Mouse (Mus musculus) neural tube, embryonic 15.5 days (tissue): ENCODE measurements around the gene Tbc1d16. TPM values are rescaled to one million over a fixed set of nuclear protein-coding genes. Genes with fewer than 3 reads are reported as not detected.

Experiments
- ATAC-seq: fragments of 200-750 bp; cut with Nextera tagmentation; 2 replicates; pipeline ENCODE4 v1.8.0; 2017; ENCODE audit warnings: mild to moderate bottlenecking, moderate TSS enrichment, moderate library complexity; ENCODE audit not compliant: low FRiP score
- H3K27ac ChIP-seq: fragments of 300-500 bp; sonication (generic); replicated peaks from 2 replicates; pipeline ENCODE4 v1.5.1; 2015; ENCODE audit warnings: mild to moderate bottlenecking, inconsistent platforms
- H3K27me3 ChIP-seq: fragments of 300-500 bp; sonication (generic); replicated peaks from 2 replicates; pipeline ENCODE4 v1.6.1; 2015; ENCODE audit warnings: inconsistent platforms
- H3K36me3 ChIP-seq: fragments of 300-500 bp; sonication (generic); 2 replicates; pipeline ENCODE4 v1.6.1; 2015; ENCODE audit warnings: inconsistent platforms
- H3K4me1 ChIP-seq: fragments of 300-500 bp; sonication (generic); 2 replicates; pipeline ENCODE4 v1.6.1; 2015; ENCODE audit warnings: inconsistent platforms
- H3K4me2 ChIP-seq: fragments of 300-500 bp; sonication (generic); 2 replicates; pipeline ENCODE4 v1.6.1; 2015; ENCODE audit warnings: inconsistent platforms, mild to moderate bottlenecking, moderate library complexity
- H3K4me3 ChIP-seq: fragments of 300-500 bp; sonication (generic); replicated peaks from 2 replicates; pipeline ENCODE4 v1.5.1; 2015; ENCODE audit warnings: mild to moderate bottlenecking, inconsistent platforms
- H3K9ac ChIP-seq: fragments of 300-500 bp; sonication (generic); replicated peaks from 2 replicates; pipeline ENCODE4 v1.6.1; 2015; ENCODE audit warnings: mild to moderate bottlenecking, inconsistent platforms
- H3K9me3 ChIP-seq: fragments of 300-500 bp; sonication (generic); replicated peaks from 2 replicates; pipeline ENCODE4 v1.6.1; 2016; ENCODE audit warnings: inconsistent platforms
- WGBS: fragments of 180-500 bp; shearing (Covaris S2); methylation state at CpG from one replicate; pipeline ENCODE4 v1.1.7; 2015; ENCODE audit warnings: mixed read lengths; 5-methylcytosine and 5-hydroxymethylcytosine counted together
- polyA plus RNA-seq: library from polyadenylated mRNA; unstranded; fragments of >200 nt; fragmentation: Nextera tagmentation; extraction: Ambion mirVana; gene quantifications from 2 replicates; pipeline ENCODE4 v1.2.1, GENCODE M21; 2015

The Tbc1d16 gene
- polyA plus RNA-seq, 1 experiment from 2014 or later: 47.4 TPM

GRCm38 (mm10) chr11:119150442-119150841, 77.9 kb downstream of the Tbc1d16 start:
- H3K27ac ChIP-seq: 0 out of 2 replicates have a peak overlapping the region, but pooled peaks have one; percentile 6
- no peak for ATAC-seq
- H3K4me3 ChIP-seq: no peak overlapping the region
- 56% methylated on average over 10 of the region's 10 CpGs for WGBS
- no peak overlapping the region for H3K9ac ChIP-seq
- H3K4me2 ChIP-seq: no peak overlapping the region
- H3K27me3 ChIP-seq: no peaks in the 10 kb centered on the region
- no peaks in the 10 kb centered on the region for H3K9me3 ChIP-seq
- peaks cover 5% of the 10 kb centered on the region for H3K4me1 ChIP-seq
- peaks cover 65% of the 10 kb centered on the region for H3K36me3 ChIP-seq

- no peak for ATAC-seq
- WGBS: 92% methylated on average over 13 of the region's 13 CpGs
- no peaks in the 10 kb centered on the region for H3K9me3 ChIP-seq
- H3K4me3 ChIP-seq: no peak overlapping the region
- no peak overlapping the region for H3K9ac ChIP-seq
- peaks cover 19% of the 10 kb centered on the region for H3K4me1 ChIP-seq
- H3K4me2 ChIP-seq: no peak overlapping the region
- peaks cover 52% of the 10 kb centered on the region for H3K36me3 ChIP-seq
- H3K27me3 ChIP-seq: no peaks in the 10 kb centered on the region
- H3K27ac ChIP-seq: no peak overlapping the region
These were observed 79.5 kb downstream of the Tbc1d16 start for GRCm38 (mm10) chr11:119148829-119149228.

- Histone ChIP-seq H3K4me1 (peaks cover 19% of the 10 kb centered on the region), H3K27ac (no peak overlapping the region), H3K9ac (no peak overlapping the region), H3K36me3 (peaks cover 38% of the 10 kb centered on the region), H3K4me3 (no peak overlapping the region), H3K9me3 (no peaks in the 10 kb centered on the region), H3K4me2 (no peak overlapping the region), H3K27me3 (no peaks in the 10 kb centered on the region)
- ATAC-seq: no peak
- 85% methylated on average over 8 of the region's 8 CpGs for WGBS
These were observed 81.1 kb downstream of the Tbc1d16 start for GRCm38 (mm10) chr11:119147153-119147552.

GRCm38 (mm10) chr11:119146140-119146539, 82.2 kb downstream of the Tbc1d16 start:
- Histone ChIP-seq H3K27me3 (no peaks in the 10 kb centered on the region), H3K9me3 (no peaks in the 10 kb centered on the region), H3K4me3 (no peak overlapping the region), H3K27ac (no peak overlapping the region), H3K4me2 (no peak overlapping the region), H3K9ac (no peak overlapping the region), H3K4me1 (peaks cover 19% of the 10 kb centered on the region), H3K36me3 (peaks cover 33% of the 10 kb centered on the region)
- ATAC-seq: no peak; the same call in 1 of the 2 replicates
- WGBS: 33% methylated on average over 12 of the region's 12 CpGs

- H3K9ac ChIP-seq: no peak overlapping the region
- no peak for ATAC-seq
- 35% methylated on average over 16 of the region's 16 CpGs for WGBS
These were observed 83.4 kb downstream of the Tbc1d16 start for GRCm38 (mm10) chr11:119144801-119145475.

GRCm38 (mm10) chr11:119143376-119144002, 84.8 kb downstream of the Tbc1d16 start:
- Histone ChIP-seq H3K36me3 (peaks cover 8% of the 10 kb centered on the region), H3K27ac (0 out of 2 replicates have a peak overlapping the region, but pooled peaks have one; percentile 18), H3K4me2 (no peak overlapping the region), H3K9ac (no peak overlapping the region), H3K27me3 (no peaks in the 10 kb centered on the region), H3K4me3 (no peak overlapping the region), H3K9me3 (no peaks in the 10 kb centered on the region), H3K4me1 (peaks cover 22% of the 10 kb centered on the region)
- no peak for ATAC-seq
- 89% methylated on average over 16 of the region's 16 CpGs for WGBS

More at GRCm38 (mm10) chr11:119144801-119145475, 83.4 kb downstream of the Tbc1d16 start:
- Histone ChIP-seq H3K27ac (peak overlapping the region; percentile 67), H3K36me3 (peaks cover 22% of the 10 kb centered on the region), H3K4me1 (peaks cover 17% of the 10 kb centered on the region), H3K27me3 (no peaks in the 10 kb centered on the region), H3K4me3 (no peak overlapping the region), H3K9me3 (no peaks in the 10 kb centered on the region), H3K4me2 (no peak overlapping the region)

GRCm38 (mm10) chr11:119142615-119143014, 85.7 kb downstream of the Tbc1d16 start:
- Histone ChIP-seq H3K4me2 (no peak overlapping the region), H3K4me3 (no peak overlapping the region), H3K4me1 (peaks cover 26% of the 10 kb centered on the region), H3K27ac (no peak overlapping the region), H3K27me3 (no peaks in the 10 kb centered on the region), H3K9ac (no peak overlapping the region), H3K9me3 (no peaks in the 10 kb centered on the region), H3K36me3 (0 out of 2 replicates have a peak, but pooled peaks cover under 1% of the 10 kb centered on the region)
- no peak for ATAC-seq
- 90% methylated on average over 8 of the region's 8 CpGs for WGBS

GRCm38 (mm10) chr11:119139026-119139425, 89.3 kb downstream of the Tbc1d16 start:
- Histone ChIP-seq H3K4me2 (no peak overlapping the region), H3K27me3 (no peaks in the 10 kb centered on the region), H3K27ac (no peak overlapping the region), H3K4me1 (peaks cover 19% of the 10 kb centered on the region), H3K9ac (no peak overlapping the region), H3K4me3 (no peak overlapping the region), H3K36me3 (no peaks in the 10 kb centered on the region), H3K9me3 (no peaks in the 10 kb centered on the region)
- no peak for ATAC-seq
- 83% methylated on average over 6 of the region's 6 CpGs for WGBS

- no peaks in the 10 kb centered on the region for H3K9me3 ChIP-seq
- H3K4me3 ChIP-seq: no peak overlapping the region
- peaks cover 23% of the 10 kb centered on the region for H3K4me1 ChIP-seq
- no peaks in the 10 kb centered on the region for H3K27me3 ChIP-seq
- no peak overlapping the region for H3K4me2 ChIP-seq
- no peak overlapping the region for H3K9ac ChIP-seq
- ATAC-seq: no peak
- no peaks in the 10 kb centered on the region for H3K36me3 ChIP-seq
- H3K27ac ChIP-seq: no peak overlapping the region
- WGBS: 72% methylated on average over 9 of the region's 9 CpGs
These were observed 90.1 kb downstream of the Tbc1d16 start for GRCm38 (mm10) chr11:119138205-119138604.

- peaks cover under 1% of the 10 kb centered on the region; the same call in 1 of the 2 replicates for H3K27me3 ChIP-seq
- no peak overlapping the region for H3K27ac ChIP-seq
- no peaks in the 10 kb centered on the region for H3K36me3 ChIP-seq
- WGBS: 17% methylated on average over 17 of the region's 17 CpGs
- no peak overlapping the region for H3K9ac ChIP-seq
- no peaks in the 10 kb centered on the region for H3K9me3 ChIP-seq
- no peak overlapping the region for H3K4me2 ChIP-seq
- ATAC-seq: no peak
- no peak overlapping the region for H3K4me3 ChIP-seq
- peaks cover 36% of the 10 kb centered on the region for H3K4me1 ChIP-seq
These were observed 93.7 kb downstream of the Tbc1d16 start for GRCm38 (mm10) chr11:119134586-119134985.

GRCm38 (mm10) chr11:119133437-119134221, 94.7 kb downstream of the Tbc1d16 start:
- peaks cover 7% of the 10 kb centered on the region; the same call in 1 of the 2 replicates for H3K27me3 ChIP-seq
- no peak overlapping the region for H3K9ac ChIP-seq
- WGBS: 82% methylated on average over 5 of the region's 5 CpGs
- H3K36me3 ChIP-seq: no peaks in the 10 kb centered on the region
- H3K9me3 ChIP-seq: no peaks in the 10 kb centered on the region
- H3K27ac ChIP-seq: no peak overlapping the region
- no peak overlapping the region for H3K4me2 ChIP-seq
- peaks cover 41% of the 10 kb centered on the region for H3K4me1 ChIP-seq
- no peak overlapping the region for H3K4me3 ChIP-seq
- ATAC-seq: no peak
